Mouse (Mus musculus) neural tube, embryonic 11.5 days (tissue): ENCODE measurements around the gene Cpsf4. TPM values are rescaled to one million over a fixed set of nuclear protein-coding genes. Genes with fewer than 3 reads are reported as not detected.
A peak's percentile ranks its signal among the peaks of the same experiment; 100 is the strongest.
"Not testable (repeated sequence)": the region's sequence is repeated elsewhere in the genome, so short reads cannot be mapped to it uniquely, and the experiment has no call there.

ENCODE experiments used
- ATAC-seq: fragments of 200-750 bp; cut with Nextera tagmentation; 2 replicates; pipeline ENCODE4 v1.8.0; 2017; ENCODE audit warnings: moderate number of reproducible peaks, mild to moderate bottlenecking, moderate TSS enrichment, moderate library complexity; ENCODE audit not compliant: insufficient read depth, low FRiP score, low TSS enrichment
- DNase-seq: peaks from one replicate; pipeline ENCODE4 v3.0.0-alpha.2; 2015; ENCODE audit warnings: low spot score
- H3K27ac ChIP-seq: fragments of 300-500 bp; sonication (generic); 2 replicates; pipeline ENCODE4 v1.5.1; 2014; ENCODE audit warnings: low read depth, mild to moderate bottlenecking, low read length
- H3K27me3 ChIP-seq: fragments of 300-500 bp; sonication (generic); 2 replicates; pipeline ENCODE4 v1.6.1; 2014; ENCODE audit warnings: mild to moderate bottlenecking, low read length, mixed read lengths; ENCODE audit not compliant: control insufficient read depth, insufficient read depth
- H3K36me3 ChIP-seq: fragments of 300-500 bp; sonication (generic); 2 replicates; pipeline ENCODE4 v1.6.1; 2014; ENCODE audit warnings: mild to moderate bottlenecking, low read length, moderate library complexity, mixed read lengths; ENCODE audit not compliant: control insufficient read depth, insufficient read depth
- H3K4me1 ChIP-seq: fragments of 300-500 bp; sonication (generic); 2 replicates; pipeline ENCODE4 v1.6.1; 2014; ENCODE audit warnings: low read length, mixed read lengths; ENCODE audit not compliant: control insufficient read depth, insufficient read depth
- H3K4me2 ChIP-seq: fragments of 300-500 bp; sonication (generic); 2 replicates; pipeline ENCODE4 v1.6.1; 2014; ENCODE audit warnings: low read depth, mild to moderate bottlenecking, moderate library complexity
- H3K4me3 ChIP-seq: fragments of 300-500 bp; sonication (generic); 2 replicates; pipeline ENCODE4 v1.5.1; 2014; ENCODE audit warnings: low read depth, low read length
- H3K9ac ChIP-seq: fragments of 300-500 bp; sonication (generic); 2 replicates; pipeline ENCODE4 v1.6.1; 2014; ENCODE audit warnings: mild to moderate bottlenecking, low read length
- H3K9me3 ChIP-seq: fragments of 300-500 bp; sonication (generic); 2 replicates; pipeline ENCODE4 v1.6.1; 2016; ENCODE audit warnings: low read length; ENCODE audit not compliant: control insufficient read depth
- WGBS: fragments of 180-500 bp; shearing (Covaris S2); extraction: QIAGEN DNeasy Blood & Tissue Kit; methylation state at CpG from one replicate; pipeline ENCODE4 v1.1.7; 2014; 5-methylcytosine and 5-hydroxymethylcytosine counted together
- polyA plus RNA-seq: library from polyadenylated mRNA; unstranded; fragments of >200 nt; fragmentation: Nextera tagmentation; extraction: Ambion mirVana; gene quantifications from 2 replicates; pipeline ENCODE4 v1.2.1, GENCODE M21; 2014

The Cpsf4 gene
- 34.4 and 41.1 TPM in 2 replicates for polyA plus RNA-seq

GRCm38 (mm10) chr5:145166536-145167305 lies at the start of gene Cpsf4, which contains the start of gene Ptcd1:
TSS of gene Cpsf4 (plus strand) at chr5:145167213.
TSS of gene Ptcd1 (minus strand) at chr5:145167108.
- Histone ChIP-seq H3K4me2 (peak within 1 kb of the TSS; percentile 59), H3K9ac (peak within 1 kb of the TSS; percentile 91), H3K36me3 (no peaks in the 10 kb centered on the region; the same call in 1 of the 2 replicates), H3K4me3 (peak within 1 kb of the TSS; percentile 87), H3K27ac (peak within 1 kb of the TSS; percentile 57), H3K9me3 (no peaks in the 10 kb centered on the region), H3K4me1 (peaks cover 6% of the 10 kb centered on the region), H3K27me3 (no peaks in the 10 kb centered on the region)
- WGBS, result under 1% methylated on average over 51 of the region's 51 CpGs
- DNase-seq (peak; percentile 100), ATAC-seq (peak; percentile 92)

- Histone ChIP-seq H3K9me3 (no peaks in the 10 kb centered on the region), H3K27ac (no peak overlapping the region), H3K4me1 (0 out of 2 replicates have a peak, but pooled peaks cover 3% of the 10 kb centered on the region), H3K9ac (no peak overlapping the region), H3K4me2 (no peak overlapping the region), H3K27me3 (peaks cover 11% of the 10 kb centered on the region; the same call in 1 of the 2 replicates), H3K36me3 (no peaks in the 10 kb centered on the region), H3K4me3 (no peak overlapping the region)
- WGBS, result 64% methylated on average over 6 of the region's 6 CpGs
- no peak for ATAC-seq
- DNase-seq, result no peak
These were observed 49.0 kb upstream of the Cpsf4 start for GRCm38 (mm10) chr5:145118005-145118404.

GRCm38 (mm10) chr5:145118461-145118860 lies 48.6 kb upstream of the Cpsf4 start:
- H3K36me3 ChIP-seq, result no peaks in the 10 kb centered on the region
- H3K27ac ChIP-seq, result no peak overlapping the region
- H3K4me1 ChIP-seq, result 0 out of 2 replicates have a peak, but pooled peaks cover 3% of the 10 kb centered on the region
- H3K4me2 ChIP-seq, result no peak overlapping the region
- no peak for ATAC-seq
- no peaks in the 10 kb centered on the region for H3K9me3 ChIP-seq
- no peak overlapping the region for H3K4me3 ChIP-seq
- peaks cover 11% of the 10 kb centered on the region; the same call in 1 of the 2 replicates for H3K27me3 ChIP-seq
- 89% methylated on average over 5 of the region's 5 CpGs for WGBS
- DNase-seq, result no peak
- H3K9ac ChIP-seq, result no peak overlapping the region

GRCm38 (mm10) chr5:145119385-145119784 lies 47.6 kb upstream of the Cpsf4 start:
- no peak for DNase-seq
- Histone ChIP-seq H3K9me3 (no peaks in the 10 kb centered on the region), H3K4me2 (no peak overlapping the region), H3K27ac (no peak overlapping the region), H3K9ac (no peak overlapping the region), H3K36me3 (no peaks in the 10 kb centered on the region), H3K4me3 (no peak overlapping the region), H3K4me1 (no peaks in the 10 kb centered on the region), H3K27me3 (peaks cover 6% of the 10 kb centered on the region; the same call in 1 of the 2 replicates)
- WGBS, result 88% methylated on average over 2 of the region's 2 CpGs
- no peak for ATAC-seq

GRCm38 (mm10) chr5:145120921-145121320 lies 46.1 kb upstream of the Cpsf4 start:
- peak; percentile 9 for DNase-seq
- Histone ChIP-seq H3K27ac (no peak overlapping the region), H3K9me3 (no peaks in the 10 kb centered on the region), H3K4me1 (no peaks in the 10 kb centered on the region), H3K4me3 (no peak overlapping the region), H3K36me3 (no peaks in the 10 kb centered on the region), H3K27me3 (no peaks in the 10 kb centered on the region), H3K9ac (no peak overlapping the region), H3K4me2 (no peak overlapping the region)
- 70% methylated on average over 7 of the region's 7 CpGs for WGBS
- no peak for ATAC-seq

GRCm38 (mm10) chr5:145123396-145123795 lies 43.6 kb upstream of the Cpsf4 start:
- DNase-seq, result no peak
- 92% methylated on average over 19 of the region's 19 CpGs for WGBS

GRCm38 (mm10) chr5:145126580-145126979 lies 40.4 kb upstream of the Cpsf4 start:
- no peak overlapping the region for H3K4me3 ChIP-seq
- H3K4me1 ChIP-seq, result no peaks in the 10 kb centered on the region
- no peak overlapping the region for H3K4me2 ChIP-seq
- ATAC-seq (no peak), DNase-seq (no peak)
- H3K9ac ChIP-seq, result no peak overlapping the region
- H3K27ac ChIP-seq, result no peak overlapping the region
- peaks cover 18% of the 10 kb centered on the region for H3K36me3 ChIP-seq
- H3K27me3 ChIP-seq, result no peaks in the 10 kb centered on the region
- no peaks in the 10 kb centered on the region for H3K9me3 ChIP-seq
- 95% methylated on average over 9 of the region's 9 CpGs for WGBS

More at GRCm38 (mm10) chr5:145123396-145123795, 43.6 kb upstream of the Cpsf4 start:
- no peaks in the 10 kb centered on the region for H3K9me3 ChIP-seq
- no peak overlapping the region for H3K27ac ChIP-seq
- no peak overlapping the region for H3K4me3 ChIP-seq
- H3K4me1 ChIP-seq, result no peaks in the 10 kb centered on the region
- no peak overlapping the region for H3K9ac ChIP-seq
- H3K4me2 ChIP-seq, result no peak overlapping the region
- peaks cover 2% of the 10 kb centered on the region; the same call in 1 of the 2 replicates for H3K36me3 ChIP-seq
- ATAC-seq, result no peak
- H3K27me3 ChIP-seq, result no peaks in the 10 kb centered on the region

- Histone ChIP-seq H3K9ac (no peak overlapping the region), H3K27me3 (no peaks in the 10 kb centered on the region), H3K9me3 (no peaks in the 10 kb centered on the region), H3K4me1 (no peaks in the 10 kb centered on the region), H3K27ac (no peak overlapping the region), H3K4me3 (no peak overlapping the region), H3K4me2 (no peak overlapping the region), H3K36me3 (peaks cover 36% of the 10 kb centered on the region)
- WGBS, result 92% methylated on average over 4 of the region's 4 CpGs
- no peak for ATAC-seq
- no peak for DNase-seq
These were observed 37.9 kb upstream of the Cpsf4 start for GRCm38 (mm10) chr5:145129124-145129523.

- H3K27me3 ChIP-seq, ATAC-seq, H3K27ac ChIP-seq, H3K4me3 ChIP-seq, H3K9ac ChIP-seq, DNase-seq, H3K4me2 ChIP-seq, H3K9me3 ChIP-seq, H3K4me1 ChIP-seq: not testable (repeated sequence)
- peaks cover 41% of the 10 kb centered on the region for H3K36me3 ChIP-seq
- WGBS, result 93% methylated on average over 2 of the region's 6 CpGs
These were observed 37.2 kb upstream of the Cpsf4 start for GRCm38 (mm10) chr5:145129773-145130172.
